ENCODE assay signal across 8 mouse cellular contexts in the genomic region with DNA sequence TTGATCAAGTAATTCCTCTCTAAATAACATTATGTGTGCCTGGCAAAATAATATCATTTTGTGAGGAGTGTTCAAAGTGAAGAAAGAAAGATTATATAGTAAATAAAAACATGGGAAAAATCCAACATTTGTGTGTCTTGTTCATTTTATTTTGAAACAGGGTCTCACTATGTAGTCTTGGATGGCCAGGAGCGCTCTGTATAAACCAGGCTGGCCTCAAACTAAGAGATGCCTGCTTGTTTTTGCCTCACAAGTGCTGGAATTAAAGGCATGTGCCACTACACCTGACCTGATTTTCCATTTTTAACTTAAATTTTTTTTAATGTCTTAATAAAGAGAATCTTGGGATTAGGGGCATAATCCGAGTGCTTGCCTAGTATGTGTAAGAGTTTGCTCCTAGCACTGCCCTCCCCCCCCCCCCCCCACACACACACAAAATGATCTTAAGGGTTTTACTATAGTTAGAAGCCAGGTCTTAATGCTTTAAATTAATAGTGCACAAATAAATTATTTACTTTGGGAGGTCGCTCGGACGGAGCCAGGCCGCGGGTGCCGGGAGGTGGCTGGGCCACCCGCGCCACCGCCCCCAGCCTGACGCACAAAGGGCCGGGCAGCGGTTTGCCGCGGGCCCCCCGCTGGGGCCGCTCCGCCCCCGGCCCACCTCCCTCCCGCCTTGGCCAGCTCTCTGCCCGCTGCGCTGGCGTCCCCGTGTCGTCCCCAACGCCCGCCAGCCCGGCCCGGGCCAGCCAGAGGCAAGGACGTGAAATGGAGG.
DNase-seq lines count a peak whose midpoint lies in the region; ATAC-seq lines count a peak whose summit lies in the region.

No protein-coding gene starts in this region.

- ATAC-seq in lung, embryonic 16.5 days (ENCODE audit: low read depth): peak; percentile 41; the same call in 1 of the 2 replicates
- ATAC-seq in megakaryocyte progenitor cell, adult 5-6 weeks (replicated peaks; ENCODE audit: poor library complexity): no peak

- H3K4me3 ChIP-seq in lung, embryonic 16.5 days (ENCODE audit: low read length): peak overlapping the region; percentile 37
- peak overlapping the region; percentile 57 for H3K4me3 ChIP-seq in limb, embryonic 10.5 days

- H3K27ac ChIP-seq in lung, embryonic 16.5 days (ENCODE audit: low read length): no peak overlapping the region
- H3K27ac ChIP-seq in limb, embryonic 10.5 days: peak overlapping the region; percentile 78

- peak overlapping the region; percentile 72 for H3K4me2 ChIP-seq in lung, embryonic 16.5 days (ENCODE audit: low read depth, low read length)

- H3K9me3 ChIP-seq in lung, embryonic 16.5 days (ENCODE audit: control insufficient read depth, low read length): no peaks in the 10 kb centered on the region
- H3K9me3 ChIP-seq in limb, embryonic 10.5 days (replicated peaks): no peaks in the 10 kb centered on the region

- H3K4me1 ChIP-seq in lung, embryonic 16.5 days (replicated peaks; ENCODE audit: control insufficient read depth, insufficient read depth, low read length): no peaks in the 10 kb centered on the region
- peaks cover 3% of the 10 kb centered on the region for H3K4me1 ChIP-seq in limb, embryonic 10.5 days

- WGBS in lung, embryonic 16.5 days: 9% methylated on average over 30 of the region's 31 CpGs
- 8% methylated on average over 31 of the region's 31 CpGs for WGBS in limb, embryonic 10.5 days

- DNase-seq in adrenal gland, postnatal 25 days: peak; percentile 2
- DNase-seq in adrenal gland, adult 18-20 months (ENCODE audit: low spot score in 2 of 2): no peak
- DNase-seq in lung, postnatal 25 days (ENCODE audit: low spot score): no peak
- DNase-seq in limb, embryonic 10.5 days (ENCODE audit: low spot score): peak; percentile 57
- DNase-seq in retina, embryonic 14.5 days (ENCODE audit: low spot score): peak; percentile 63
- DNase-seq in cerebellum, adult 9-10 months: no peak

- H3K36me3 ChIP-seq in lung, embryonic 16.5 days (ENCODE audit: control insufficient read depth, insufficient read depth, low read length): no peaks in the 10 kb centered on the region
- H3K36me3 ChIP-seq in limb, embryonic 10.5 days: no peaks in the 10 kb centered on the region

- H3K9ac ChIP-seq in lung, embryonic 16.5 days (ENCODE audit: low read length): peak overlapping the region; percentile 50; the same call in 1 of the 2 replicates

- H3K27me3 ChIP-seq in lung, embryonic 16.5 days (ENCODE audit: control insufficient read depth, insufficient read depth, low read depth, low read length): no peaks in the 10 kb centered on the region
- H3K27me3 ChIP-seq in limb, embryonic 10.5 days (ENCODE audit: low read depth, poor library complexity, severe bottlenecking): no peaks in the 10 kb centered on the region

Comparison
In these comparisons a context has a peak if more than half of its experiments do, and no peak if none do; other contexts are left out.
1. DNase-seq: peak in adrenal gland, postnatal 25 days (single experiment), limb, embryonic 10.5 days (single experiment) and retina, embryonic 14.5 days (single experiment); none in adrenal gland, adult 18-20 months (0 of 2), lung, postnatal 25 days (single experiment) and cerebellum, adult 9-10 months (single experiment).